Mouse (Mus musculus): ENCODE data around the gene Prkcg.

- TF ChIP-seq CTCF (IDR thresholded peaks at IDR 0.05; ENCODE audit: low read depth, low read length) (no peak), EP300 (IDR thresholded peaks at IDR 0.05; ENCODE audit: insufficient read depth, low read depth, low read length) (no peak), POLR2A (IDR thresholded peaks at IDR 0.05; ENCODE audit: insufficient read depth, low read length) (no peak)
These were observed 25.1 kb downstream of the Prkcg start for GRCm38 (mm10) chr7:3314121-3314520.

Measured in ES-Bruce4 (cell line).